Mouse (Mus musculus) embryonic stem cell, embryonic (primary cell): ENCODE results near the gene Spink2.
"Not testable (repeated sequence)": the region's sequence is repeated elsewhere in the genome, so short reads cannot be mapped to it uniquely, and the experiment has no call there.

Experiments
- CTCF ChIA-PET, 4 experiments: fragments of 300-600 bp in 2 of 4; fragments of 350-600 bp in 2 of 4; sonication (Branson Sonifier 250); formaldehyde crosslinking; loops; one replicate each; lab custom pipeline; 2022; ENCODE audit warnings: inconsistent platforms in 2 of 4; lab: Charles Lee
- POLR2A ChIA-PET, 4 experiments: fragments of 300-600 bp in 2 of 4; fragments of 350-600 bp in 2 of 4; sonication (Branson Sonifier 250); formaldehyde crosslinking; loops; one replicate each; lab custom pipeline; 2022; ENCODE audit warnings: antibody characterized with exemption in 4 of 4, inconsistent platforms in 1 of 4; lab: Charles Lee

Gene Spink2

GRCm38 (mm10) chr5:77211236-77211635 is at the start of gene Spink2:
Gene Spink2, minus strand, starts transcription at chr5:77211471.
- ChIA-PET POLR2A (interaction anchor here in 3 of 4 experiments (0.6 to 0.9 kb wide), 5 partner anchors 12 to 342 kb away, joined by 3 to 4 read pairs (median 3); no protein-coding TSS in a partner anchor), CTCF (interaction anchor here in 3 of 4 experiments (0.5 to 1.0 kb wide), 6 partner anchors 17 to 222 kb away, joined by 3 to 5 read pairs (median 3); no protein-coding TSS in a partner anchor)

- CTCF ChIA-PET = interaction anchor here (0.6 to 1.6 kb wide), 5 partner anchors 12 to 94 kb away, joined by 3 to 5 read pairs (median 3); no protein-coding TSS in a partner anchor
- POLR2A ChIA-PET = interaction anchor here in 3 of 4 experiments (0.6 to 21.1 kb wide), 20 partner anchors 8 to 355 kb away, joined by 3 to 359 read pairs (median 4); partner anchors contain the start of genes Aasdh (in 1 of the 3), Noa1 (in 1 of the 3) and Polr2b (in 1 of the 3)
Observed at GRCm38 (mm10) chr5:77260141-77260540, 48.9 kb upstream of the Spink2 start.

GRCm38 (mm10) chr5:77259315-77259714 is 48.0 kb upstream of the Spink2 start:
- ChIA-PET POLR2A (interaction anchor here in 2 of 4 experiments (0.7 to 21.1 kb wide), 16 partner anchors 8 to 303 kb away, joined by 3 to 359 read pairs (median 5); partner anchors contain the start of genes Noa1 (in 1 of the 2) and Polr2b (in 1 of the 2)), CTCF (interaction anchor here in 2 of 4 experiments (0.7 to 1.0 kb wide), 2 partner anchors 10 to 95 kb away, joined by 3 read pairs; no protein-coding TSS in a partner anchor)

- ChIA-PET CTCF (interaction anchor here in 3 of 4 experiments (0.6 kb wide), 3 partner anchors 12 to 224 kb away, joined by 3 to 7 read pairs (median 3); no protein-coding TSS in a partner anchor), POLR2A (interaction anchor here in 3 of 4 experiments (0.6 to 10.5 kb wide), 24 partner anchors 8 to 954 kb away, joined by 3 to 118 read pairs (median 4); partner anchors contain the start of genes Rest (in 2 of the 3), Noa1 (in 1 of the 3), Paics (in 1 of the 3) and Polr2b (in 1 of the 3))
Observed at GRCm38 (mm10) chr5:77257603-77258002, 46.3 kb upstream of the Spink2 start.

- POLR2A ChIA-PET = interaction anchor here in 3 of 4 experiments (0.6 to 7.3 kb wide), 7 partner anchors 8 to 342 kb away, joined by 3 to 57 read pairs (median 3); partner anchors contain the start of gene Rest (in 2 of the 3)
- CTCF ChIA-PET = no interaction called here
Observed at GRCm38 (mm10) chr5:77254402-77254801, 43.1 kb upstream of the Spink2 start.

GRCm38 (mm10) chr5:77253154-77253553 is 41.9 kb upstream of the Spink2 start:
- ChIA-PET CTCF (no interaction called here), POLR2A (interaction anchor here in 2 of 4 experiments (1.0 to 7.3 kb wide), 3 partner anchors 9 to 33 kb away, joined by 3 to 57 read pairs (median 4); partner anchors contain the start of gene Rest (in 1 of the 2))

GRCm38 (mm10) chr5:77252115-77252827 is 41.0 kb upstream of the Spink2 start:
- POLR2A ChIA-PET = interaction anchor here (0.5 to 9.1 kb wide), 8 partner anchors 10 to 44 kb away, joined by 3 to 118 read pairs (median 4); partner anchors contain the start of gene Rest (in 2 of the 4)
- CTCF ChIA-PET = interaction anchor here in 1 of 4 experiments (1.0 kb wide), 1 partner anchor 58 kb away, joined by 3 read pairs; no protein-coding TSS in a partner anchor

- CTCF ChIA-PET = interaction anchor here in 1 of 4 experiments (1.0 to 1.2 kb wide), 2 partner anchors 22 to 58 kb away, joined by 3 read pairs; no protein-coding TSS in a partner anchor
Observed at GRCm38 (mm10) chr5:77251656-77252055, 40.4 kb upstream of the Spink2 start.

GRCm38 (mm10) chr5:77250083-77250482 is 38.8 kb upstream of the Spink2 start:
- CTCF ChIA-PET = interaction anchor here in 2 of 4 experiments (0.6 to 0.7 kb wide), 3 partner anchors 10 to 299 kb away, joined by 3 to 6 read pairs (median 4); partner anchors contain the start of gene Paics (in 1 of the 2)
- POLR2A ChIA-PET = interaction anchor here (0.6 to 9.1 kb wide), 19 partner anchors 8 to 1597 kb away, joined by 3 to 118 read pairs (median 4); partner anchors contain the start of genes Rest (in 2 of the 4) and Ppat (in 1 of the 4)

More at GRCm38 (mm10) chr5:77251656-77252055, 40.4 kb upstream of the Spink2 start:
- POLR2A ChIA-PET = interaction anchor here (0.5 to 9.1 kb wide), 8 partner anchors 10 to 44 kb away, joined by 3 to 118 read pairs (median 4); partner anchors contain the start of gene Rest (in 2 of the 4)

- ChIA-PET CTCF (interaction anchor here in 3 of 4 experiments (0.6 to 1.6 kb wide), 5 partner anchors 11 to 62 kb away, joined by 3 to 6 read pairs (median 4); no protein-coding TSS in a partner anchor), POLR2A (interaction anchor here (0.5 to 9.1 kb wide), 13 partner anchors 10 to 472 kb away, joined by 3 to 118 read pairs (median 4); partner anchors contain the start of genes Rest (in 2 of the 4), Noa1 (in 1 of the 4) and Polr2b (in 1 of the 4))
Observed at GRCm38 (mm10) chr5:77245787-77246671, 34.8 kb upstream of the Spink2 start.

- ChIA-PET POLR2A (interaction anchor here (0.5 to 9.1 kb wide), 11 partner anchors 9 to 159 kb away, joined by 3 to 118 read pairs (median 5); partner anchors contain the start of gene Rest (in 2 of the 4)), CTCF (interaction anchor here in 3 of 4 experiments (1.0 to 1.6 kb wide), 4 partner anchors 12 to 22 kb away, joined by 3 to 5 read pairs (median 4); no protein-coding TSS in a partner anchor)
Observed at GRCm38 (mm10) chr5:77245463-77245786, 34.2 kb upstream of the Spink2 start.

GRCm38 (mm10) chr5:77244331-77244987 is 33.2 kb upstream of the Spink2 start:
- ChIA-PET CTCF (interaction anchor here in 2 of 4 experiments (0.6 to 1.2 kb wide), 4 partner anchors 16 to 58 kb away, joined by 3 to 5 read pairs (median 4); no protein-coding TSS in a partner anchor), POLR2A (interaction anchor here in 2 of 4 experiments (0.6 to 9.1 kb wide), 13 partner anchors 8 to 302 kb away, joined by 3 to 118 read pairs (median 4); partner anchors contain the start of gene Rest (in 2 of the 2))

GRCm38 (mm10) chr5:77237104-77237503 is 25.8 kb upstream of the Spink2 start:
- ChIA-PET POLR2A (interaction anchor here in 3 of 4 experiments (0.6 to 3.4 kb wide), 9 partner anchors 8 to 578 kb away, joined by 3 to 20 read pairs (median 4); partner anchors contain the start of gene Rest (in 1 of the 3)), CTCF (interaction anchor here in 1 of 4 experiments (3.6 kb wide), 1 partner anchor 14 kb away, joined by 14 read pairs; no protein-coding TSS in a partner anchor)

- CTCF ChIA-PET = interaction anchor here in 2 of 4 experiments (0.6 to 3.6 kb wide), 6 partner anchors 11 to 379 kb away, joined by 3 to 14 read pairs (median 6); no protein-coding TSS in a partner anchor
- POLR2A ChIA-PET = interaction anchor here in 3 of 4 experiments (0.5 to 3.4 kb wide), 9 partner anchors 9 to 263 kb away, joined by 3 to 20 read pairs (median 5); no protein-coding TSS in a partner anchor
Observed at GRCm38 (mm10) chr5:77234921-77235320, 23.6 kb upstream of the Spink2 start.

GRCm38 (mm10) chr5:77231863-77232262 is 20.6 kb upstream of the Spink2 start:
- CTCF ChIA-PET = interaction anchor here in 2 of 4 experiments (0.6 to 1.4 kb wide), 2 partner anchors 9 to 82 kb away, joined by 3 to 5 read pairs; no protein-coding TSS in a partner anchor

More at GRCm38 (mm10) chr5:77231863-77232262, 20.6 kb upstream of the Spink2 start:
- POLR2A ChIA-PET = not testable (repeated sequence)
